Mouse (Mus musculus): Measurements from ENCODE around the gene Grik4. TPM values are rescaled to one million over a fixed set of nuclear protein-coding genes. Genes with fewer than 3 reads are reported as not detected.
"Not testable (repeated sequence)": the region's sequence is repeated elsewhere in the genome, so short reads cannot be mapped to it uniquely, and the experiment has no call there.

The Grik4 gene
- total RNA-seq (2021) = under 1 TPM; 0.11 to 0.36 TPM
- long read RNA-seq, experiment 1 = 0 reads
- long read RNA-seq, experiment 2 = 0 reads

GRCm38 (mm10) chr9:42943781-42944535, at the start of gene Grik4:
Gene Grik4 (minus strand): TSS chr9:42944493.
- DNase-seq = no peak

- no peak for DNase-seq
Observed at GRCm38 (mm10) chr9:42993659-42994058, 49.4 kb upstream of the Grik4 start.

DNA sequence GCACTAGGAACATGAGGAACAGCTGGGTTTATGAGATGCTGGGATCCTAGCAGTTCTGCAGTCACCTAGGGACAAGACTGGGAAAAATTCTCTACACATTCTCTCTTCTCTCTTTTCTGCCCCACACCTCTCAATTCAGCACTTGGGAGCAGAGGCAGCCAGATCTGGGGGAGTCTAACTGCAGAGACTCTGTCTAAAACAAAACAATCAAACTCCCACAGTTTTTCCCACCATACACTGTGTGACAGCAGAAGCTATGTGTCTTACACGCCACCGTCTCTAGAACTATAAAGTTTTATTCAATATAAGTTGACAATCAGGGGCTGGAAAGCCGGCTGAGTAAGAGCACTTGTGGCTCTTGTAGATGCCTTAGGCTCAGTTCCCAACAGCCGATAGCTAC, 43.7 kb upstream of the Grik4 start:
- DNase-seq = no peak

GRCm38 (mm10) chr9:42968894-42969521, 24.7 kb upstream of the Grik4 start:
- no peak for DNase-seq

GRCm38 (mm10) chr9:42967731-42968130, 23.4 kb upstream of the Grik4 start:
- no peak for DNase-seq

- not testable (repeated sequence) for DNase-seq
Observed at GRCm38 (mm10) chr9:42964809-42965208, 20.5 kb upstream of the Grik4 start.

- no peak for DNase-seq
Observed at GRCm38 (mm10) chr9:42964366-42964765, 20.1 kb upstream of the Grik4 start.

DNA sequence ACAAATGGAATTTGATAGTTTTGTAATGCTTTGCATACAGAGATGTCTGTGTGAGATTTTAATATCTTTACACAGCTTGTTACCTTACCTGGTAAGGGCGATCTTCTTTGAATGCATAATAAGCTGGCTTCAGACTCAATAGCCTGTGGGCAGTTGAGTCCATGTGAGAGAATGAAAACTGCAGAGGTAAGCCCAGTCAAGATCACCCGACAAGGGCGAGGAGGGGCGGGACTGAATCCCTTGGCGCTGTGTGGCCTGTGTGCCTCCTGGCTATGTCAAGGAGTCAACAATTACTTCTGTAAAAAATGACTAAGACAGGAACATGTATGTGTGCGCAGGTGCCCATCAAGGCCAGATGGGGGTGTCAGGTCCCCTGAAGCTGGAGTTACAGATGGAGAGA, 18.2 kb upstream of the Grik4 start:
- DNase-seq = no peak

DNA sequence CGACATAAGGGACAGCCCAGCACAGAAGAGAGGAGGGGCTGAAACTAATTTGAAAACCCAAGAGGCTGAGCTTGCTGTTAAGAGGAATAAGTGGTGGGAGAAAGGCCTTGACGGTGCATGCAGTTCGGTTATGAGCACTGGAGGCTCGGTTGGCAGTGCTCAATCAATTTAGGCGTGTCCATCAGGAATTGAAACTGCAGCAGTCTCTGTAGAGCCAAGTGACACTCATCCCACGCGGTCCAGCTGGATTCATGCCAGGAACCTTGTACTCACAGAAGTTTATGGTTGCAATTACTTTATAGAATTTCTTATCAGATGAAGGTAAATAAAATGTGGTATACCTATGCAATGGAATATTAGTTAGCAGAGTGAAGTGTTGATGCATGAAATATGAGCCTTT, 14.1 kb upstream of the Grik4 start:
- DNase-seq = no peak

DNA sequence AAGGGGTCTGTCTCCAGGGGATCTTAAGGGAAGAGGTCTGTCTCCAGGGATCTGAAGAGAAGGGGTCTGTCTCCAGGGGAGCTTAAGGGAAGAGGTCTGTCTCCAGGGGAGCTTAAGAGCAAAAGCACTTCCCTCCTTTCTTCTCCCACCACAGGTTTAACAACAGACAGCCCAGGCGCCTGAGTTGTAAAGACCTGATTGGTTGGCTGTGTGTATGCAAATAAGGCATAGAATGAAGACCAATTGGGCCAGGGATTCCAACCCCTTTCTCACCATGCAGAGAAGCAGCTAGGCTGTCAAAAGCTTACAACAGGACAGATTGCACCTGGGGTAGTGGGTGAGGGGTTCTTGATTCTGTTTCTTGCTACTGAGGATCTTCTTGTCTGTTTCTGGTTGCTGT, 4.1 kb upstream of the Grik4 start:
- no peak for DNase-seq

- DNase-seq = no peak
Observed at GRCm38 (mm10) chr9:42945174-42945573, 881 bp upstream of the Grik4 start.

GRCm38 (mm10) chr9:42944536-42945006, 278 bp upstream of the Grik4 start:
- peak; percentile 71 for DNase-seq

DNA sequence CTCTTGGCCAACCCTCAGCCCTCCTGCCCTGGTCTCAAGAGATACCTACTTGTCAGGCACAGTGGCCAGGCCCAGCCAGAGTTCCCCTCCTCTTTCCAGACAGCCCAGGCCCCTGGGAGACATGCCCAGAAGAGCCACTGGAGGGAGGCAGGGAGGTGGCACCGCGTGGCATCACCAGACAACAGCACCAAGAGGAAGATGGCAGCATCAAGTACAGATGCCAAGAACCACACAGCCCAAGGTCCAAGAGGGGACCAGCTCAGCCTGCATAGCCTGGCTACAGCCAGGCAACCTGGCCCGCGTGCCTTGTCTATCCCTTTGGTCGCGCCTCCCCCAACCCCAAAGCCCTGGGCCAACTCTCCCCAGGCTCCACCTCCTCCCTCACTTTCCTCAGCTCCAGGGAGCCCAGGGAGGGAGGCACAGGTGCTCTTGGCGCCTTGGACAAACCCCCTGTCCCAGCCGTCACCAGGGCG, 1.2 kb downstream of the Grik4 start:
- peak; percentile 33 for DNase-seq

GRCm38 (mm10) chr9:42942148-42942547, 2.1 kb downstream of the Grik4 start:
- no peak for DNase-seq

GRCm38 (mm10) chr9:42932146-42932545, 12.1 kb downstream of the Grik4 start:
- DNase-seq = no peak

- DNase-seq = no peak
Observed at GRCm38 (mm10) chr9:42927498-42927897, 16.8 kb downstream of the Grik4 start.

DNA sequence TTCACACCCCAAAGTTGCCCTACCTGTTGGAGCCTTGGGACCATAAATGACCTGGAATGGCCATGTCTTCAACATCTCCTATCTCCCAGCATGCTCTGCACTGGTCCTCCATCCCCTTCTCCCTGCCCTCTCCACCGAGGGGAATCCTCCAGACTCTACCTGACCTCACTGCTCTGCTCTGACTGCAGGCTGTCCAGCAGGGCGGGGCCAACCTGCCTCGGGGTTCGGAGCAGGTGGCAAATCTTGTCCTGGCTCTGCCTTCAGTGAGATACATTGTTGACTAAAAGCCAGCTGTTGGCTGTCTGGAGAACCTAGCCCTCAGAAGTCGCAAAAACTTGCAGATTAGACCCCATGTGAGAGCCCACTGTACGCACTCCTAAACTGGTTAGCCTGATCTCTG, 17.7 kb downstream of the Grik4 start:
- DNase-seq = no peak

DNA sequence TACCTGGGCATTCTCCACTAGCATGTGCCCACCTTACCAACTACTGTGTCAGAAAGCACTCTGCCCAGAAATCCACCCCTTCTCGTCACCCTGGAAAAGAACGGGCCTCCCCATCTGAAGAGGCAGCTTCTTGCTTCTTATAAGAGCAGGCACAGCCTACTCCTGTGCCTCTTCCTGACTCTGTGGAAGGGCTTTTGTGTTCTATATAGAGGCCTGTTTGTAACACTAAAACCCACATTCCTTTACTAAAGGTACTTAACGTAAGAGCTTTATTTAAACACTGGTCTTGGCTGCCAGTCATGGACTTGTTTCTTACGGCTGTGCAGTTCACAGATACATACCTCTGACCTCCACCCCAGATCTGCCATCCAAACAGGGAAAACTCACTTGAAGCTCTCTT, 22.5 kb downstream of the Grik4 start:
- no peak for DNase-seq

GRCm38 (mm10) chr9:42920190-42920589, 24.1 kb downstream of the Grik4 start:
- DNase-seq = no peak

DNA sequence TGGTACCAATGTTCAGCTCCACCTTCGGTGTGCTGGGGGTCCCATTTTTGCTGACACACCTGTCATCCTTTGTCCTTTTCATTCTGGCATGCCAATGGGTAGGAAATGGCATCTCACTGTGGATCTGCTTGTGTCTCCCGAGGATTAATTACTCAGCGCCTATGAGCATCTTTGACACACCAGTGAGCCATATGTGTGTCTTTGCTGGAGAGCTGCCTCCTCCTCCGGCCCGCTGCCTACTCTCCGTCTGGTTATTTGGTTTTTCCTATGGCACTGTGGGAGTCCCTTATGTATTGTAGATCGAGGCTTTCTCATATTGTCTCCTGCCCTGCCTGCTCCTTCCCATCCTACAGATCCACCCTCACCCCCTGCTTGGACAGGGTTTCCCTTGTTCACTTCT, 26.4 kb downstream of the Grik4 start:
- DNase-seq = no peak

GRCm38 (mm10) chr9:42913201-42913600, 31.1 kb downstream of the Grik4 start:
- DNase-seq = no peak

GRCm38 (mm10) chr9:42908657-42909313, 35.5 kb downstream of the Grik4 start:
- DNase-seq = no peak

GRCm38 (mm10) chr9:42906995-42907394, 37.3 kb downstream of the Grik4 start:
- no peak for DNase-seq

All from gastrocnemius, postnatal 25 days (tissue).